Mouse (Mus musculus) R1 (cell line): Measurements from ENCODE around the gene P3h2.
A peak's percentile ranks its signal among the peaks of the same experiment; 100 is the strongest.

Experiments
- DNase-seq: peaks from one replicate; pipeline ENCODE4 v3.0.0-alpha.2; 2018; ENCODE audit warnings: low read depth, low spot score

The P3h2 gene

GRCm38 (mm10) chr16:26105115-26105974 is at the start of gene P3h2:
TSS of gene P3h2 (minus strand) at chr16:26105784.
- DNase-seq = peak; percentile 69

GRCm38 (mm10) chr16:26152258-26152657 is 46.7 kb upstream of the P3h2 start:
- DNase-seq = no peak

- no peak for DNase-seq
These were observed 45.4 kb upstream of the P3h2 start for GRCm38 (mm10) chr16:26150943-26151342.

DNA sequence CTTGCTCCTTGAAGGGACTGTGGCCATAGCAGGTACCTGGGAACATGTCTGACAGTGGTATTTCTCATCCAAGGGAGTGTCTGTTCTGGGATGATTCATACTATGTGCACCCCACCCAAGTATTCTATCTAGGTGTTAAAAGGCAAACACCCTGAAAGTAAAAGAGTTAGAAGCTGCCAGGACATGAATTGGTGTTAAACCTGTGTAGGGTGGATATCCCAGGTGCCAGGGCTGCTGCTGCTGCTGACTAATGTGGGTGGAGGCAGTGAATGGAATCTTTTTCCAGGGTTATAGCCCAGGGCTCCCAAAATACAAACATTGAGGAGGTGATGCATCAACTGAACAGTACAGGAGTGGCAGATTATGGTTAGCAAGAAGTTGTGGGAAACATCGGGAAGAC is 41.3 kb upstream of the P3h2 start:
- DNase-seq = no peak

DNA sequence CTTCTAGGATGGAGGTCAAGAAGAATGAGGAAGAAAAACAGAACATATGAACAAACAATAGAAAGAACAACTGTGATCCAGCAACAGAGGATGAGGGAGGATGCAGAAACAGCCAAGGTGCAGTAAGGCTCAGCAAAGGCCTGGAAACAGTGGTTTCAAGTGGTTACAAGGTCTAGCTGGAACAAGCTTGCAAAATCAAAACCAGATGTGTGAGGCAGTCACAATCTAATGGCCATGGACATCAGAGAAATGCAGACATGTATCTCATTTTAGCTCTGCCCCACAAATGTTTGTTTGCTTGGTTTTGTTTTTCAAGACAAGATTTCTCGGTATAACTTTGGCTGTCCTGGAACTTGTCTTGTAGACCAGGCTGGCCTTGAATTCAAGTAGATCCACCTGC is 25.5 kb upstream of the P3h2 start:
- no peak for DNase-seq

GRCm38 (mm10) chr16:26106618-26107017 is 1.0 kb upstream of the P3h2 start:
- DNase-seq = no peak

DNA sequence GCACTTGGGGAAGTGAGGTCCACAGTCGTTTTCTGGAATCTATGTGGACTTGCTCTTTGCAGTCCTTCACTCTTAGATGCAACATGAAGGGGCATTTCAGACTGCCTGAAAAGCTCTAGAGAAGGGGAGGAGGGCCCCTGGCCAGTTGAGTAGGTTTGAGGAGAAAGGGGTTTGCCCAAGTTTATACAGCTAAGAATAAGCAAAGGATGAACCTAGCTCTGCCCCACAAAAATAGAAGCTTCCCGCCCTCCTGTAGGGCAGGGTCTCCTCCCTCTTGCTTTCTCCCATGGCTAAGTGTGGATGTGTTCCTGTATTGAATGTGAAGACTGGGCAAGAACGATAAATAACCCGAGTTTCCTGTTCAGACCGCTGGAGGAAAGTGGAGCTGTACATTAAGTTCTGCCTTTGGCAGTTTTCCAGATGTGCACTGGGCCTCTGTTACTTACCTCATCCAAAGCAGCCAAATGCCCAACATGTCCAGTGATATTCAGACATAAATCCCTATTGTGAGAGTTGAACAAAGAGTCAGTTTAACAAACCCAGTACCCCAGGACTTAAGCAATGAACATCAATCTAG is 545 bp upstream of the P3h2 start:
- no peak for DNase-seq

GRCm38 (mm10) chr16:26104274-26104673 is 1.3 kb downstream of the P3h2 start:
- DNase-seq = no peak

DNA sequence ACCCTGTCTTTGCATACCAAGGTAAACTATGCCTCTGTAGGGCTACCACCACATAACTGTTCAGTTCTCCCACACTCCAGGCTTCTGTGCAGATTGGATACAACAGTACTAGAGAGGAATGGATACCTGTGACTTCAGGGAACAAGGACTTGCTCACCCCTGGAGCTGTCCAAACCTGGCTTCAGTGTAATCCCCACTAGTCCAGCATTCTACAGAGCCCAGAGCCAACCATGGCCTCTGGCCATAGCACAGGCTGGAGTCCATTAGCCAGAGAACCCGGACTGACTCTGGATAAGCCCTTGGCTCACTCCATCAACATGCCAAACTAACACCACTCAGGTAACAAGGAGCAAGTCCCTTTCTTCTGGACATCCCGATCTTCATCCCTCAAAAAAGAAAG is 2.7 kb downstream of the P3h2 start:
- DNase-seq = no peak

- no peak for DNase-seq
These were observed 5.4 kb downstream of the P3h2 start for GRCm38 (mm10) chr16:26100167-26100566.

DNA sequence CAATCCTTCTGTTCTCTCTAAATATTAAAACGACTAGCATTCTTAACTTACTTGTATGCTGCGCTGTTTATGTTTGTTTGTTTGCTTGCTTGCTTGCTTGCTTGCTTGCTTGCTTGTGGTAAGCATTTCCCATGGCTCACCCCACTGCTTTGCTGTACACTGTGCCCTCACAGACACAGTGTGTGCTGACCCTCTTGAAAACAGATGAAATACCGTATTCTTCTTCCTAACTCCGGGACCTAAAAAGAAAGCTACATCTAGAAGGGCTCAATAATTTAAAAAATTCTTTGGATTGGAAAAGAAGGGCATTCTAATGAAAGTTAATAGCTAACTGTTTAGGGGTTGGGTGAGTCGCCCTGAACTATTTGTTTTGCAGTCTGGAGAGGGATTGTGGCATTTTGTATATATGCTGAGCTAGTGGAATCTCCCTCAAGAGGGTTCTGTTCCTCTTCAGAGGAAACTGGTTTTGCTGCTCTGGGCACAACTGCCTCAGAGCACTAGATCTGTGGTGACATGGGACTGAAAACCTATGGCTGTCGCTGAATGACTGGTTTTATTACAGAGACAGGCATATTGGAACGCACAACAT is 9.8 kb downstream of the P3h2 start:
- no peak for DNase-seq

- no peak for DNase-seq
These were observed 11.7 kb downstream of the P3h2 start for GRCm38 (mm10) chr16:26093888-26094287.

- no peak for DNase-seq
These were observed 16.6 kb downstream of the P3h2 start for GRCm38 (mm10) chr16:26088976-26089375.

- no peak for DNase-seq
These were observed 17.3 kb downstream of the P3h2 start for GRCm38 (mm10) chr16:26088240-26088639.

- no peak for DNase-seq
These were observed 18.6 kb downstream of the P3h2 start for GRCm38 (mm10) chr16:26086955-26087354.

DNA sequence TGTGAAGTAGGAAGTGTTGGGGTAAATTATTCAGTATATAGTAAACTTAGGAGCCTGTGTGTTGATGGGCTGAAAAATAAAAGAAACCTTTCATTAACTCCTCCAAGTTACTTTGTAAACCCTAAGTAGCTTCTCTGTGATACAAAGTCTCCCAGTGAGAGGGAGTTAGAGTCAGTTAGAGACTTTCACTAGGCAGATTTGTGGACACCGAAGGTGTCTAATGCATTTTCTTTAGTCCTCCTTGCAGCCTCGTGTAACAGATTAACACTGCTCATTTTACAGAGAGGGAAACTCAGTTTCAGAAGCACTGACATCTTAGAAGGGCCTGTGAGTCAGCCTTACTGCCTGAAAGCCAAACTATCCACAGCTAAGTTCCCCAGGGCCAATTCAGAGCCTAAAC is 20.4 kb downstream of the P3h2 start:
- DNase-seq = no peak

DNA sequence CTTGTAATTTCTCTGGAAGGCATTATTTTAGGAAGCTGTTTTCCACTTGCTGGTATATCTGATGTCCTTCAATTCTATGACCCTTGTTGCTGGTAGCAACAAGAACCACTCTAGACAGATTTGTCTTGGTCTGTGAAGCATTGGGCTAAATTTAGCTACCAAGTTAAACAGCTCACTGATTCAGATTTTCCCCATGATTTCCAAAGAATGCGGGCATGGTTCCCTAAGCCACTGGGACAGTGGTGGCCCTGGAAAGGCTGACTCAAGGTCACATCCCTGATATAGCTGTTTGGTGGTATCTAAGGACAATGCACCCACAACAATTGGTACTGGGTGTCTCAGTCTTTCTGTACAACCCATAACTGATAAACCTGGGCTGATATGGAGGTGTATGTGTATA is 22.8 kb downstream of the P3h2 start:
- DNase-seq = no peak

GRCm38 (mm10) chr16:26082391-26082790 is 23.2 kb downstream of the P3h2 start:
- no peak for DNase-seq

GRCm38 (mm10) chr16:26078923-26079351 is 26.6 kb downstream of the P3h2 start:
- no peak for DNase-seq

GRCm38 (mm10) chr16:26078100-26078422 is 27.5 kb downstream of the P3h2 start:
- DNase-seq = no peak

DNA sequence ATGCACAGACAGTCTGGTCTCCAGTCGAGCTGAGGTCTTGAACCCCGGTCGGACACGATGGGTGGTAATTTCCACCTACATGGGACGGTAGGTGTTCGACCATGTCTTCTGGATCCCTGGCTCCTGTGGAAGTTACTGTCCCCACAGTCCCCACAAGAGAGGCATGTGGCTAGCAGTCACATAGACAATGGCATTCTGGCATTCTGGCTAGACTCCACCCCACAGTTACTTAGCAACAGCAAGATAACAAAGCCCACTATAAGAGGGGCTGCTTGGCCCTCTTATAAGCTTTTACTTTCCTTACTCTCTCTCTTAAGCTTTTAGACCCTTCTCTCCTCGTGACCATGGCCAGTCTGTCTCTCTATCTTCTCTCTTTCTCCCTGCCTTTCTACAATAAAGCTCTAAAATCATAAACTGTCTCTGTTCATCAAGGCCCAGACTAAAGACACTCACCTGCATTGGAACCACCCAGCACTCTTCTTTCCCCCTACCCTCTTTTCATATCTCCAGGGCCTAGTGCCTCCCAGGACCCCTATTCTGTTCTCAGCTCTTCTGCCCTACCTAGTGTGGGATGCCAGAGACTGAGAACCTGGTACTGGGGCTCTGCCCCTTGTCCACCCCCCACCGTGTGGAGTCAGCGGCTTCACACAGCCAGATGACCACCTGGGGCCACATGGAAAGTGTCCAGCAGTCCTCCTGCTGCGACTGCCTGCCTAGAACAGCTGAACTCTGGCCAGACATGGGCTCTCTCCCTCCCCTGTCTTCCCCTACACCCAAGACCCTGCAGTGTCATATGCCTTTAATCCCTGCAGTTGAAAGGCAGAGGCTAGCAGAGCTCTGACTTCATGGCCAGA is 28.1 kb downstream of the P3h2 start:
- no peak for DNase-seq

DNA sequence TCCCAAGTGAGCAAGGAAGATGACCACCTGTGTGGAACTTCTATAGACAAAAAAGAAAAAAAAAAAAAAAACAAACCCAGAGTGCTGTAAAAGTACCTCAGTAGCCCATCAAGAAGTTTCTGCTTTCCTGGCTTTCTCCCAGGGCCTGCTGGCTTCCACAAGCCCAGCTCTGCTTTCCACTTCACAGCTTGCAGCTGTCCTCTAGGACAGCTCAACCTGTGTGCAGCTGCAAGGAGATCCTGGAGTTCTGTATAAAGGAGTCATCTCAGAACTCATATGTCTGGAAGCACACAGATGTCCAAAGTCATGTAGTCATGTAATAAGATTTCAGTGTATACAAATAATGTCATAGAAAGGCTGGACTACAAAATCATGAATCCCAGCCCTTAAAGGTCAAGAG is 30.5 kb downstream of the P3h2 start:
- no peak for DNase-seq
